Mouse (Mus musculus): ENCODE data around the gene B830017H08Rik.

Gene B830017H08Rik

DNA sequence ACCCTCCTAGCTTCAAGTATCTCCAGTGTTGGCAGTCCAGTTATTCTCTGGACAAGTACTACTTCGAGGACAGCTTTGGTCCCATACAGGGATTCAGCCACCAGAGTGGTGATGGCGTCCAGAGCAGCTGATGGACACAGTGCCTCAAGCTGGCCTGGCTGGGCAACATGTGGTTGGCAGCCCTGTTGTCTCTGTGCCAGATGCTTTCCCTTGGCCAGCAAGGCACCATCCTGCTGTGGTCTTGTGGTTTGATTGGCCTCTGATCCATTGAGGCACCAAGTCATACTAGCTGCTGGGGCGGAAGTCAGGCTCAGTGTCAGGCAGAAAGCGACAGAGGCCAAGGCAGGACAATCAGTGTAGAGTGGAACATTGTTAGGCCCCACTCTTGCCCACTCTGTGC is 23.8 kb upstream of the B830017H08Rik start:
- DNase-seq (ENCODE audit: low spot score in 2 of 2), result no peak

- no peak for DNase-seq (ENCODE audit: low spot score in 2 of 2)
Measured at GRCm38 (mm10) chr16:17809711-17810110, 23.2 kb upstream of the B830017H08Rik start.

DNA sequence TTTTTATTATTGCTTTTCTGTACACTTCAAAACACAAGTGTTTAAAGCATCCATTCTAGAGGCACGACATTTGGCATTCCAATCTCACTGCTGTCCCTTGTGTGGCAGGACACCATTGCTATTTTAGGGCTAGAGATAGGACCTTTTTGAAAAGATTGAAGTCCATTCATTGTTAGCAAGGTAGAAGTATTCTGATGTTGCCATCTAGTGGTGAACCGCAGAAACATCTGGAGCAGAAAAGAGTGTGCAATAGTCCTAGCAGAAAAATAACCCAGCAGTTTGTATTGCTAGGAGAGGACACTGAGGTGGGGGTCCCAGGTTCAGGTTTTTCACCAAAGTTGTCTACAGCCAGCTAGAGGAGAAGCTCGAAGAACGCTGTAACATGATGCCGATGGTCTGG is 20.8 kb upstream of the B830017H08Rik start:
- DNase-seq (ENCODE audit: low spot score in 2 of 2), result peak in 1 of 2 experiments; percentile 62

GRCm38 (mm10) chr16:17813173-17813572 is 19.7 kb upstream of the B830017H08Rik start:
- no peak for DNase-seq (ENCODE audit: low spot score in 2 of 2)

DNA sequence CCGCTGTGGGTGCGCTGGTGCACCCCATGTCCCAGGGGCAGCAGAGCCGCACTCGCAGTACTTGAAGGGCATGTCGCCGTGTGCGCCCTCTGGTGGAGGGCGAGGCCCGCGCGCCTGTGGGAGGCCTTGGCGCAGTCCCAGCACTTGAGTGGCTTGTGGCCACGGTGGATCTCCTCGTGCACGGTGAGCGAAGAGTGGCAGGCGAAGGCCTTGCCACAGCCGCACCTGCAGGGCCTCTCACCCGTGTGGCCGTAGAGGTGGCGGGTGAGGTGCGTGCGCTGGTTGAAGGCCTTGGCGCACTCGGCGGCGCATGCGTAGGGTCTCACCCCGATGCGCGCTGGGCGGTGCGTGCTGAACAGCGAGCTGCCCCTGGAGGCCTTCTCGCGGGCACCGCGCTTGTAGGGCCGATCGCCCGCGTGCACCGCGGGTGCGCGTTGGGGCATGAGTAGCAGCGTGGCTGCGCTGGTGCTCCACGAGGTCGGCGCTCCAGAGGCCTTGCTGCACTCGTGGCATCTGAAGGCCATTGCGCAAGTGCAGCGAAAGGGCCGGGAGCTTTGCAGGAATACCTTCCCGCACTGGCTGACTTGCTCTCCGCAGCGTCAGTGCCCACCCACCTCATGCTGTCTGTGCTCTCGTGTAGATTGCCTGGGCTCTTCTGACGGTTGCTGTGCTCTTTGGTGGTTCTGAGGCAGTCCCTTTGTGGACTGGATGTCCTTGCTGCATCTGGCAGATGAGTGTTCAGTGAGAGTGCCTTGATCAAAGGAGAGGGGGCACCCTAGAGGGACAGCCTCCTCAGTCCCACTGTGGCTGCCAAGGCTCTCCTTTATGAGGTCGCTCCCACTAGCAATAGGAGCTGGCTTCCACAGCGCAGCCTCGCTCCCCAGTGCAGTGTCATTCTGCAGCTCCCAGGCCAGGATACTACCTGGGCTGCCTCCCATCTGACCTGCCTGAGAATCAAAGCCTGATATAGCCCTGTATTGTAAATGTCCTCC is 17.2 kb upstream of the B830017H08Rik start:
- peak; percentile 60 to 64 for DNase-seq (ENCODE audit: low spot score in 2 of 2)

- no peak for DNase-seq (ENCODE audit: low spot score in 2 of 2)
Measured at GRCm38 (mm10) chr16:17816528-17816927, 16.4 kb upstream of the B830017H08Rik start.

GRCm38 (mm10) chr16:17826500-17826899 is 6.4 kb upstream of the B830017H08Rik start:
- DNase-seq (ENCODE audit: low spot score in 2 of 2), result no peak

GRCm38 (mm10) chr16:17828229-17828628 is 4.7 kb upstream of the B830017H08Rik start:
- no peak for DNase-seq (ENCODE audit: low spot score in 2 of 2)

GRCm38 (mm10) chr16:17828867-17829266 is 4.1 kb upstream of the B830017H08Rik start:
- DNase-seq (ENCODE audit: low spot score in 2 of 2), result no peak

DNA sequence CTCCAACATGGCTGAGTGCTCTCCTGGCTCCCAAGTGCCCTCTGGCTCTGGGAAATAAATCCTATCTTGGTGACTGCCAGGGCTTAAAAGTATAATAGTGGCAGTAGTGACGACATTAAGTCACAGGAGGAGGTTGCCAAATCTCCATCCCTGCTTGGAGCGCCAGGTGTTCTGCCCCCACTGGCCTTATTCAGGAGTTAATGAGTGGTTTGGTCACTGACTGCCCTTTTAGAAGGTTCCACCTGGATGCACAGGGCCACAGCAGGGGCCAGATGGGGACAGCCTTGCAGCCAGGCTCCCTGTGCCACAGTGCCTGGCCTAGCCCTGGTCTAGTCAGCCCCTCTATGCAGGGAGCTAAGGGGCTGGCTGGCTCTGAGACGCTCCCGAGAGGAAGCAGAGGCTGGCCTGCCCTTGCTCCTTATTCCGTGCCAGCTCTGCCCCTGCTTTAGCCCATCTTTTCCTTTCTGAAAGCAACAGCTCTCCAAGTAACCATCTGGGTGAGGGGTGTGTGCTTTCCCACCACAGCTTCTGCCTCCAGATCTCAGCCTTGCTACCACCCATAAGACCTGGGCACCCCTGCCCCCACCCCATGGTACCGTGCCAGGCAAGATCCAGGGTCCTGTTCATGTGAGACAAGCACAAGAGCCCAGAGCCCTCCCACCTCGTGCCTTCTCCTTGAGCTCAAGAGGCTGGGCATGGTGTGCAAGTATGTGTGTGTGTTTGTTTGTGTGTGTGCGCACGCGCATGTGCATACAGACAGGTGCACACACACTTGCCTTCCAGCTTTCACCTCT is 2.3 kb upstream of the B830017H08Rik start:
- no peak for DNase-seq (ENCODE audit: low spot score in 2 of 2)

DNA sequence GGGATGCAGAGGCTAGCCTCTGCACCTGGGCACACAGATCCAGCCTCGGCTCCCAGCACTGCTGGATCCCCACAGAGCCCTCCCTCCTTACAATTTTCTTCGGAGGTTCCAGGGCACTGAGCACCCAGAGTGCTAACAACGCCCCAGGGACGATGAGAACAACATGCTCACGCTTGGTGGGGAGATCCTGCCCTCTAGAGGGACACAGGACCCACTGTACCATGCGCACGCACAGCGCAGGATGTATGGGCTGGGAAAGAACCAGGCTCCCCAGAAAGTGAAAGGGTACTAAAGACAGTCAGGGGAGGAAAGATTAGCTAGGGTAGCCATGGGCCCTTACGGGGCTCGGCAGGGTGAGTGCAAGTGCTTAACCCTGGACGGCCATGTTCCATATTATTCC is 1.1 kb upstream of the B830017H08Rik start:
- DNase-seq (ENCODE audit: low spot score in 2 of 2), result no peak

DNA sequence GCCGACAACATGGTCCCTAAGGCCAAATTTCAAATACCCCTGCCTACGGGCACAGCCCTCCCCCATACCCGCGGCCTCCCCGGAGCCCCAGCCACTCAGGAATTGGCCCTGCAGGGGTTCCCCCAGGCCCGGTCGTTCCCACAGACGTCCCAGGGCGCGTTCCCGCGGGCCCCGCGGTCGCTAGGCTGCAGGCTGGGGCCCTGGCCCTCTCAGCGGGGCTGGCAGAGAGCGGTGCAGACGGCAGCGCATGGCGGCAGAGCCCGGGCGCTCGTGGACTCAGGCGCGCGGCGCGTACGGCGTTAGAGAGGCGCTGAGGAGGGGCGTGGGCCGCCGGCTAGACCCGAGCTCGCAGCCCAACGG is 380 bp downstream of the B830017H08Rik start:
- DNase-seq (ENCODE audit: low spot score in 2 of 2), result peak; percentile 56 to 65

DNA sequence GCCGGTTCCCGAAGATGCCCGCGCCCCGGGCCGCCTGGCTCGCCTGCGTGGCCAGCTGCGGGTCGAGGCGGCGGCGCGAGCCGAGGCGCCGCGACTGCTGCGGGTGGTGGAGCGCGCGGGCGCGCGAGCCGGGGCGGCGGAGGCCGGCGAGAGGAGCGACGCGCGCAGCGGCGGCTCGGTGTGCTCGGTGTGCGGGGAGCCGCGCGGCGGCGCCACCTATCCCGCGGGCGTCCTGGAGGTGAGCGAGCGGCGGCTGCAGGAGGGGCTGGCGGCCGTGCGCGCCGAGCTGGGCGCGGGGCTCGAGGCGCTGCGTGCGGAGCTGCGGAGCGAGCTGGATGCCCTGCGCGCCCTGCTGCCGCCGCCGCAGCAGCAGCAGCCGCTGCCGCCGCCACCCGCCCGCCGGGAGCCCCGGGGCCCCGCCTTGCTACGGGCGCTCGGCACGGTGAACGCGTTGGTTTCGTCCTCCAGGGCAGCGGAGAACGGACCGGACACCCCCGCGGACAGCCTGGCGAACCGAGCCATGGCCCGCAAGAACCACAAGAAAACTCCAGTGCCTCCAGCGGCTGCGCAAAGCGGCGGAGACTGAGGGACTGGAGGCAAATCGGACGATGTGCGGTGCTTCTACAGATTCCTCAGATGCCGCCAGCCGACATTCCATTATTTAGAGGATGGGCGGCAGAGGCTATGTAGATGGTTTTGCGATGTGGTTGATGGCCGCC is 919 bp downstream of the B830017H08Rik start:
- DNase-seq (ENCODE audit: low spot score in 2 of 2), result peak; percentile 67 to 68

- no peak for DNase-seq (ENCODE audit: low spot score in 2 of 2)
Measured at GRCm38 (mm10) chr16:17834543-17834942, 1.6 kb downstream of the B830017H08Rik start.

DNA sequence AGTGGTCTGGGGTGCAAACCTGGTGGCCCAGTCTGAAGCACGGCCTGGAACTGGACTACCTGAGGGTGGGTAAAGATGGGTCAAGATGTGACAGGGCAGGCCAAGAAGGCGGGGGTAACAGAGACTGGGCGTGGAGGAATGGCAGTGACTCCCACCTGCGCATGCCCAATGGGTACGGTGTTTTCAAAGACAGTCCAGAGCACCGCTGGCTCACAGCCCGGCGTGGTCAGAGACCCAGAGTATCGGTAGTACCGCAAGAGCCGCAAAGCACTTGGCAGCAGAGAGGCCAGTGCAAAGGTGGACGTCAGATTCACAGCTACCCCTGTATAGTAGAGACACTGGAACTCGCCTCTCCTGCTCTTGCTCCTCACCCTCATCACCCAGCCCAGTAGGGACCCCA is 2.6 kb downstream of the B830017H08Rik start:
- DNase-seq (ENCODE audit: low spot score in 2 of 2), result no peak

GRCm38 (mm10) chr16:17838051-17838450 is 5.1 kb downstream of the B830017H08Rik start, which contains the start of gene Car15:
Gene Car15 (minus strand): TSS chr16:17838364.
- DNase-seq (ENCODE audit: low spot score in 2 of 2), result no peak

DNA sequence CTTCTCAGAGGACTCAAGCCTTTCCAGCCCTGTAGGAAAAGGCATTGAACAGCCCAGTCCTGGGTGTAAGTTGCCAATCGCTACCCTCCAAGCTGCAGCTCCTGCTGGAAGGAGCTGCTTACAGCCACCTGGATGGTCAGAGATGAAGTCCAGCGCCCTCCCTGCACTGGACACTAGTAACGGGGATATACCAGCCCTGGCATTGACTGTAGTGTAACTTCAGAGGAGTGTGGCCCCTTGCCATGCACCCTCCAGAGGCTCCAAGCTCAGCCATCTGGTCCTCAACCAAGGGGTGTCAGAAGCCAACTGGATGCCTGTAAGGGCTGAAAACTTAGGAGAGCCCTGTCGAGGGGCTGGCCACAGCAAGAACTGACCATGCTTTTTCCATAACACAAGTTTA is 7.1 kb downstream of the B830017H08Rik start:
- no peak for DNase-seq (ENCODE audit: low spot score in 2 of 2)

- no peak for DNase-seq (ENCODE audit: low spot score in 2 of 2)
Measured at GRCm38 (mm10) chr16:17842437-17842836, 9.5 kb downstream of the B830017H08Rik start.

DNA sequence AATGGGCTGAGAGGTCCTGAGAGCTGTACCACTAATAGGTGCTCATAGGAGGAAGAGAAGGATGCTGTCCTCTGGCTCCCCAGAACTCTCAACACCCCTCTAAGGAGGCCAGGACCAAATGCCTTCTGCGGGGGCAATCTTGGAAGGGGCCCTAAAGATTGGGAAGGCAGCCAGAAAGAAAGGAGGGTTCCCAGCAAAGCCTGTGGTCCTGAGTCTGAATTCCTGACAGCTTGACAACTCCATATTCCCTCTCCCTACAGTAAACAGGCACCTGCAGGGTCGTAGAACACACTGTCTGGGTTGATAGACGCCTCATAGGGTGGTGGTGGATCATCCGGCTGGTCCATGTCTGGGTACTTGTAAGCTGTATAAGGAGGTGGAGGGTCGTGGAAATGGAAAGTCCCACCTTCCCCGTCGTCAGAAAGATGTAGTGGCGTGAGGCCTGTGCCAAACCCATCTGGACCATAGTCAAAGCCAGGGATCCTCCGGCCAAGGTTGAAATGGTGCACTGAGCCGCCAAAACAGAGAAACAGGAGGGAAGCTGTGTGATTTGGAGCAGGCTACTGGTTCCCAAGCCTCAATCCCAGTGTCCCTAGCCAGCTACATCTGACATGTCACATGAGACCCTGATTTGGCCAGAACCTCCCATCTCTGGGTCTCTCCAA is 10.9 kb downstream of the B830017H08Rik start:
- no peak for DNase-seq (ENCODE audit: low spot score in 2 of 2)

- DNase-seq (ENCODE audit: low spot score in 2 of 2), result no peak
Measured at GRCm38 (mm10) chr16:17848431-17848830, 15.5 kb downstream of the B830017H08Rik start.

DNA sequence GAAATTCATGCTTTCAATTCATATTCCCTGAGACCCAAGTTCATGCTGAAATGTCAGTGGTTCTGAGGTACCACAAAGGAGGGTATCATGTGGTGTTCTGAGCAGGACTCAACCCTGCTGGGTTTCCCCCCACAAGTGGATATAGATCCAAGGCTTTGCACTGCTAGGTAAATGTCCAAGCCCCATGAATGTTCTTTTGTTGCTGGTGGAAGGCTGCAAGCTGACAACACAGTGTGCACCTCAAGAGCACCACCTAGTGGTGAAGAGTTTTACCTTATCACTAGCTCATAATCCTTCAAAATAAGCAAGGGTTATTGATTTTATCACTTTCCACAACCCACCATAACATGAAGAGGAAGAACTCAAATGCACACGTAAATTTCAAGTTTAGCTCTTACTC is 16.0 kb downstream of the B830017H08Rik start:
- DNase-seq (ENCODE audit: low spot score in 2 of 2), result peak in 1 of 2 experiments; percentile 61

Measured in frontal cortex, postnatal 36 days (tissue).